Mouse (Mus musculus) layer of hippocampus, postnatal 25 days (tissue): Measurements from ENCODE around the gene Atp6v1e1. TPM values are rescaled to one million over a fixed set of nuclear protein-coding genes. Genes with fewer than 3 reads are reported as not detected.
"Not testable (repeated sequence)": the region's sequence is repeated elsewhere in the genome, so short reads cannot be mapped to it uniquely, and the experiment has no call there.

Source experiments
- DNase-seq, 2 experiments: peaks; one replicate each; pipeline ENCODE4 v3.0.0; 2022; ENCODE audit warnings: mixed read lengths in 2 of 2, low spot score in 1 of 2; ENCODE audit errors: extremely low spot score in 1 of 2
- total RNA-seq, 2 experiments: library from RNA; stranded (reverse); gene quantifications; 2 replicates each; pipeline ENCODE4 v1.2.3; 2021

Gene Atp6v1e1
- 100 to 1,000 TPM; 475 to 529 TPM for total RNA-seq

DNA sequence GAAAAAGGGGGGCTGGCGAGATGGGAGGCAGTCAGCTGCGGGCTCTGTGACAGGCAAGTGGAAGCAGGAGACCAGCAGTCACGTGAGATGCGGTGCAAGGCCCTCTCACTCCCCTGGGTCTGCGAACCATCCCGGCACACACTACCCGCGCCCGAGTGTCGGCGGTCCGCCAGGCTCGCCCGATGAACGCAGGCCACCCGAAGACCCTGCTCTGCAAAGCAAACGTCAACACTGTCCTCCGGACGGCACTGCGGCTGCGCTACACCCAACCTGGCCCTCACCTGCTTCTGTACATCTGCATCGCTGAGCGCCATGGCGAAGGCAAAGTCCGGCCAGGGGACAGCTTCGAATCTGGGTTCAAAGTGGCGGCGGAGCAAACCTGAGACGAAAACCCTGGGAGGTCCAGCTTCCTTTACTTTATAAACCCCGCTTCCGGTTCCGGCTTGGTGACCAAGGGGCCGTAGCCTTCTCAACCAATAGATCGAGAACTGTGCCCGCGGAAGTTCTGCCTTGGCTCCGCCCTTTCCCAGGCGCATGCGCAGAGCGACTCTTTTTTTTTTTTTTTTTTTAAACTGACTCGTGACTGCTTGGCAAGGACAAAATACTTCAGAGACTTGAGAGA, at the start of gene Atp6v1e1:
Gene Atp6v1e1 (minus strand): TSS at position 487 of the 622 bp plus-strand sequence.
- DNase-seq, result peak; percentile 73 to 74

DNA sequence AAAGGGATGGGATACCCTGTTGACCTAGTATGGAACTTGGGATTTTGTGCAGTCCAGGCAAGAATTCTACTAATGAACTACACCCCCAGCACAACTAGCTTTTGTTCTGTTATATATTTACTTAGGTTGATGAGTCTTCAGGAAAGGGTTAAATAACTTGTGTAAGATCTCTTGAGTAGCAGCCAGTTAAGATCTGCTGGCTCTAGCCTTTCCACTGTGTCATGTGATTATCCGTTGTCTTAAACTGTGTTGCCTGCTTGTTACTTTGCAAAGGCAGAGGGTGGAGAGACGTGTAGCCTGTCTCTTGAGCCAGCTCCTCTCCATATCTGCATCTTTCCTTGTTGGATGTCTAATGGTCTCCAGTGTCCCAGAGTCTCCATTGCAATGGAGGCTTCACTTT, 48.7 kb upstream of the Atp6v1e1 start:
- DNase-seq, result no peak

DNA sequence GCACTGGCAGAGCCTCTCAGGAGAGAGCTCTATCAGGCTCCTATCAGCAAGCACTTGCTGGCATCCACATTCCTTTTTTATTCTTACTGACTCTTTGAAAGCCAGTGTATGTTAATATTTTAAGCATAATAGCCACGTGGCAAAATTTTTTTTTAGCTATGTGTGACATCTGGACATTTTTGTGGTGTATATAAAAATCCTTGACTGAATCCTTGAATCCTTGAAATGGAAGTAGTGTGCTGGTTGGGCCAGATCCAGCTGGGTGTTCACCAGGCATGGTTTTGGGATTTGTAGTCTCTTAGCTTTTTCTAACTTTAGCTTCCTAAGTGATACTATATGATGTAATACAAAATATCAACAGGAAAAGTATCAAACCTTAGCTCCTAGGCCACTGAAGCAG, 46.2 kb upstream of the Atp6v1e1 start:
- DNase-seq, result no peak

DNA sequence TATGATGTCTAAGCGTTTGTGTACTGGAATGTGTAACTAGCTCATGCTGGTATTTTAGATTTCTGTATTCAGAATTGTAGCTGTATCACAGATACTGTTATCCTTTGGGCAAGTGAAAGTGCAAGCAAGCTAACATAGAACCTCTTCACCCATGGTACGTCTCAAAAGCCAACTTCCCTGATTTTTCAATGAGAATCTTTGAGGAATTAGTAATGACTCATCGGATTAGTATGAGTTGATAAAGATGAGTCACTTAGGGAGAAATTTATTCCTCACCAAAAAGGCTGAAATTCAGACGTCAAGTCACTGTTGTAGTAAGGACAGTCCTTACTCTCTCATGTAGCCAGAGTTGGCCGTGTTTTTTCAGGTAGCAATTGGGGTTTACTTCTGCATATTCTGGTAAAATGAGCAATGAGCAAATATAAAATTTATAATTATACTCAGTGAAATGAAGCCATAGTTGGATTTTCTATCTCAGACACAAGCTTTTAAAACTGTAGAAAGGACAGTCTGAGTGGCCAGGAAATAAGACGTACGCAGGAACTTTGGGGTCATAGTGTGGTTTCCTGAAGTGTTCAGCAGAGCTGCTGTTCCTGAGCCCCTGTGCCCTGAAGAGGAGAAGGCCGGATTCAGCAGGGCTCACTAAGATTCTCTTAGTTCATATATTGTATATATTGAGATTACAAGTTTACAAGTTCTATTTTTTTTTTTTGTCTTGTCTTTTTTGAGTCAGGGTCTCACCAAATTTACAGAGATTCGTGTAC, 43.6 kb upstream of the Atp6v1e1 start:
- no peak for DNase-seq

DNA sequence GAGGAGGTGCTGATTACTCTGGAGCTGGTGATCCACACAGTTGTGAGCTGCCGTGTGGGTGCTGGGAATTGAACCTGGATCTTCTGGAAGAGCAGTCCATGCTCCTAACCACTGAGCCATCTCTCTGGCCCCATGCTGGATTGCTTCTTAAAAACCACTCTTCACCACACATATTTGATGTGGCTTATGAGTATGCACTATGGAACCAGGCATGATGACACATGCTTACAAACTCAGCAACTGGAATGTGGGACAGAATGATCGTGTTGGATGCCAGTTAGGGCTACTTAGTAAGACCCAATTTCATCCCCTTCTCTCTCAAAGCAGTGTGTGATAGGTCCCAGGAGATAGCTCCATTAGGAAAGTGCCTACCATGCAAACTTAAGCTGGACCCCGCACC, 37.5 kb upstream of the Atp6v1e1 start:
- no peak for DNase-seq

DNA sequence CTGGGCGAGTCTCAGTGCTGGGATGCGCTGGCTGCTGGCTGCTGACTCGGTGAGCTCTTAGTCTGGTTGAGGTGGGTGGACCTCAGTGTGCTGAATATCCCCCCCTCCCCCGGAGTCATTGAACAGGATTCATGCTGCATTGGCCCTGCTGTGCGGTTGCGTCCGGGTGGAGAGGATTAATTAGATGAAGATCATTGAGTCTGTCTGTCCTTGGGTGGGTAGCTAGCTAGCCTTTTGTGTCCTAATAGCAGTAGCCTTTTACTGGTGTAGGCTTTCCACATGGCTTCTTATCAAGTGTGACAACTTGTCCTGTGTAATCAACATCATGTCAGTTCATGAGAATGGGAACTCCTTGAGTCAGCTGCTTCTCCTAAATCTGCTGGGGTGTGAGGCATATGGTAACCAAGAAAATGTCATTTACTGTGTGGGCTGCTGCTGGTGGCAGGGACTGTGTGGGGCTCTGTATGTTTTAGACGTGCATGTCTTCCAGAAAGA, 35.7 kb upstream of the Atp6v1e1 start:
- DNase-seq, result peak in 1 of 2 experiments; percentile 27

DNA sequence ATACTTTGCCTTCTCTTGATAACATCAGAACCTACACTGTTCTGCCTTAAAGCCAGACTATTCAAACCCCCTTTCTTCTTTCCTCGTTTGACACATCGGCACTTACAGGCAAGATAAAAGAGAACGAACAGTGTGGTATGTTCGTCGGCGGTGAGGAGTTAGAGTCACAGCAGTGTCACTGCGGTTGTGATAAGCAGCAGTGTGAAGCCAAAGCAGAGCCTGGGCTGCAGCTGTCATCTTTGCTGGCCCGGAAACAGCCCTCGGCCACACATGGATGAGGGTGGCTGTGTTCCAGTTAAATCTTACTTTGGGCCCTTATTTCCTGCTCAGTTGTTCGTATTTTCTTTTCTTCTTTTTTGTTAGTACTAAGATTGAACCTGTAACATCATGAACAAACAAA, 31.8 kb upstream of the Atp6v1e1 start:
- no peak for DNase-seq

DNA sequence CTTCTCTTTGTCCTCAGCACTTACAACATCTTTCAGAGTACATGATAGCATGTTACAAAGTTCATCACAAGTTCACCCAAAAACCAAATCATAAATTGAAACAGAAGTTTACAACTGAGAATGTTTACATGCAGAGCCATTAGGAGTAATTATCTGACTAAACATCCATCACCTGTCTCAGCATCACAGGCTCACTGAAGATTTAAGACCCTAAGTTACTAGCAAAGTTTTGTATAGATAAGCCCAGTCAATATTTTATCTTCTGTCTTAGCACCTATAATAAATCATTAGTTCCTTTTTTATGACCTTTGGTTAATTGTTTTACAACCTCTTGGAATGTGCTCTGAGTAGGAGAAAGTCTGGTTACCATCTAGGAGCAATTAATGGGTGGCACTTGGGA, 28.1 kb upstream of the Atp6v1e1 start:
- DNase-seq, result not testable (repeated sequence)

DNA sequence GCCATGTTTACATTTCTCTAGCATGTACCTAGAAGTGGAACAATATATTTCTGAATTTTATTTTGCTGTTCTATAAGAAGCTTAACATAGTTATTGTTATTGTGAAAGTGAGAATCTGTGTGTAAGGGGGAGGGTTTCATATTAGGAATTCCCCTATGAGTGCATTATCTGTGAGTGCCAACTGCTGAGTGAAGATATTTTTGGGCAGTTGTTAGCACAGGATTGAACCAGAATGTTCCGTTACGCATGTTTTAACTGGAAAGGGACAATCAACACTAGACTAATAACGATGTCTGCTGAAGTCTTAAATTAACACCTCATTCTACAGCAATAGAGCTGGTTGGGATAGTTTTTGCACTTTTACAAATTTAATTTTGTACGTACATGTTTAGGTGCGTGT, 19.2 kb upstream of the Atp6v1e1 start:
- no peak for DNase-seq

DNA sequence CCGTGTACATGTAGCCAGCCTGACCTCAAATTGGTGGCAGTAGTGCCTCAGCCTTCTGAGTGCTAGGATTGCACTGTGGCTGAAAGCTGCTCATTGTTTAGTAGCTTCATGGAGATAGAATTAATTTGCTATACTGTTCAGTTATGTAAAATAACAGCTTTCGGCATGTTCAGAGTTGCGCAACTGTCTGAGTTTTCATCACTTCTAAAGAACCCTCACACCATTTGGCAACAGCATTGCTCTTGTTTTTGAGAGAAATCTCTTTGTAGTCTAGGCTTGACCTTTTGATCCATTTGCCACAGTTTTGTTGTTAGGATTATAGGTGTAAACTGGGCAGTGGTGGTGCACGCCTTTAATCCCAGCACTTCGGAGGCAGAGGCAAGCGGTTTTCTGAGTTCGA, 17.7 kb upstream of the Atp6v1e1 start:
- DNase-seq, result no peak

DNA sequence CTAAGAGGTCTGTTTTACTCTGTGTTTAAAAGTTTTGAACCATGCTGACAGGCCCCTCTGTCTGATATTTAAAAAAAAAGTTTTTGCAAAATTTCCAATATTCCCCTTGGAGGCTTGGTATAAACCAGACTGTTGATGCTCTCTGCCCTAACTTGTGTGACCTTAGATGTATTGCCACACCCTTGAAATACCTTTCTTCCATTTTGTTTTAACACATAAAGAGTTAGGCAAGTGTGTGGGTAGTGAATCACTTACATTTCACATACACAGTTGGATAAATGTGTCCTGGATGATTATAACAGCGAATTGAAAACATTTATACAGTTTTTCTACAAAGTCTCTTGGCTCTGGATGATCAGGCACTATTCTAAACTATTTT, 14.5 kb upstream of the Atp6v1e1 start:
- DNase-seq, result no peak

DNA sequence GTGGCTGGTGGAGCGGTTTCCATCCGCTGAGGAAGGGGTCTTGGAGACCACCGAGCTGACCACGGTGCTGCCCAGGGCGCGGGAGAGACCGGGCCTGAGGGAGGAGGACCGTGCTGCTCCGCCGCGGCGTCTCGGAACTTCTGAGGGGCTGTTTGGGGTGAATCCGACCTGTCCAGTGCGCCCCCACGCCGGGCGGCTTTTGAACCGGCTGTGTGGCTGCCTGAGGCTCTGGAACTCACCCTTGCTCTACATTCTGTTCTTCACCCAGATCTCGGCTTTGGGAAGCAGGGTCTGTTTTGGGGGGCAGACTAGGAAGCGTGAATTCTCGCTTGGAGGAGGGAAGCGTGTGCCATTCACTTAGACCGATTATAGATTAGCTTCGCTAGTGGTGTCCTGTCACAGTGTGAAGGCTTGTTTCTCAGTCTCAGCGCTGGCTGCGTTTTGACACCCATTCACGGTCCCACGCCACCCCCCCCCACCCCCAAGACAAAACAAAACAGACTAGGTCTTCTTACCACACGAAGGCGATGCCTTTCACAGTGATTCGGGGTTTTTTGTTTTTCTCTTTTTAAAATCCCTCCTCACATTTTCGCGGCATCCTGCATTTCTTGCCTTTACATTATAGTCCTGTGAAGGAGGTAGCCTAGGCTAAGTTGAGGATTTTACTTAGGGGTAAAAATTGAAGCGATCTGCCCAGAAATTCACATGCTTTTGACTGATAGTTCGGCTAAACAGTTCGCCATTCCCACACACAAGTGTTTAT, 14.0 kb upstream of the Atp6v1e1 start:
- DNase-seq, result no peak

DNA sequence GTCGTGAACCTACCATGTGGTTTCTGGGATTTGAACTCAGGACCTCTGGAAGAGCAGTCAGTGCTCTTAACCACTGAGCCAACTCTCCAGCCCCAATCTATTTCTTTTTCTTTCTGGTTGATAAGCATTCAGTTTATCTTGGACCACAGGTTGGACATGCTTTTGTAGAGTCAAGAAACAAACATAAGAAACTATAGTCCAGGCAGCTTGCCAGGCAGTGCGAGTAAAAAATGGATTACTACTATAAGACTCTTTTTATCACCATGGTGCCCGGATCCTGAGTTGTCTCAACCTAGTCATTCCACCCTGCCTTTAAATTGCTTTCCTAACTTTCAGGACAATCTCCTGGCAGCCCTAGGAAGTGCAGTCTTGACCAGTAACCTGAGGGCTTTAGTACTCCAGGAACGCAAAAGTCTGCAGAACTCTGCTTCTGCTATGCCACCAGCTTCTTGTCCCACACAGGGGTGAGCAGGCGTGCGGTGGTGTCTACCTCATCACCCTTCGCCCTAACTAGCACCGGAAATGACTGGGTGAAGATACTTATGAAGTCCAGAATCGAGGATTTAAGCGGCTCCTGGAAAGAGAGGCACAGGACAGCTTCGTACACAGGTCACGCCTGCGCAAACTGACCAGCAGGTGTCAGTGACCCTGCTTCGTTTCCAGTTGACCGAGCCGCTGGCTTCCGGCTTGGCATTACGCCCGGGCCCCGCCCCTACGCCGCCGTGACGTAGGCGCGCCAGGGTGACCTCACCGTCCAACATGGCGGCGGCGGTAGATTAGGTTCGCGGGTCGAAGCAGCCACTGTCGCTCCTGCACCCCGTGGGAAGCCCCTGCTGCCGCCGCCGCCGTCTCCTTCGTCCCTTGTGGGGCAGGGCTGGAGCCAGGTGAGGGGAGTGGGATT, 13.1 kb upstream of the Atp6v1e1 start, which contains the start of gene Bcl2l13:
Gene Bcl2l13 (plus strand): TSS at position 739 of the 901 bp plus-strand sequence.
- DNase-seq, result peak; percentile 96 to 97

DNA sequence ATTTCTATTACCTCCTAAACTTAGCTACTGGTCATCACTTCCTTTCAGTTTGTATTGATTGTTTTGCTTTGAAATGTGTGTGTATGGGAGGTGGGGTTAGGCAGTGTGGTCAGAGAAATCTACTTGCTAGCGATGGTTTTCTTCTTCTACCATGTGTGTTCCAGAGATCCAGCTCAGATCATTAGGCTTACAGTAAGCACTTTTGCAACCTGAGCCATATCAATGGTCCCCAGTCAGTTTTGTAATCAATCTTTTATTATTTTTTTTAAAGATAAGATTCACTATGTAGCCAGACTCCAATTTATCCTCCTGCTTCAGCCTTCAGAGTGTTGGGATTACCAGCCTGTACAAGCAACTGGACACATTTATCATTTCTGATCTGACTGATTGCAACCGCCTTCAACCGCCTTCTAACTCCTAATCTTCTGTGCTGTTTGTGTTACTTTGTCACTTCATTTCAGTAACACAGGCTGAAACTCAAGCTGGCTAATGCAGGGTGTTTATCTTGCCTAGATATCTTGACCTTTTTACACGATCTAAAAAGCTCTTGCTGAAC, 12.3 kb upstream of the Atp6v1e1 start:
- no peak for DNase-seq

DNA sequence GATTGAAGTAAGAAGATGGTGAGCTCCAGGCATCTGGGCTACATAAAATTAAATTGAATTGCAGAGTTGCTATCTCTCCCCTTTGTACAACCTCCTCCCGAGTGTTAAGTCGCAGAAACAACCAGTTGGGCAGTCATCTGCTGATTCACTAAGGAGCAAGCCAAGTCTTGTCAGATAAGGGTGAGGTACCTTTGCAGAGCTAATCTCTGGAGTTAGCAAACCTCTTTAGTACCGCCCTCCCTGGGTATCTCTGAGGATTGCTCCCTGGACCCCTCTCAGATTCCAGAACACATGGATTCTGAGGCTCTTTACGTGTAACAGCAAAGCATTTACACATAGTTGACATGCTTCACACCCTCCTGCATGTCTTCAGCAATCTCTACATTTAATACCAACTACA, 9.5 kb upstream of the Atp6v1e1 start:
- DNase-seq, result no peak

DNA sequence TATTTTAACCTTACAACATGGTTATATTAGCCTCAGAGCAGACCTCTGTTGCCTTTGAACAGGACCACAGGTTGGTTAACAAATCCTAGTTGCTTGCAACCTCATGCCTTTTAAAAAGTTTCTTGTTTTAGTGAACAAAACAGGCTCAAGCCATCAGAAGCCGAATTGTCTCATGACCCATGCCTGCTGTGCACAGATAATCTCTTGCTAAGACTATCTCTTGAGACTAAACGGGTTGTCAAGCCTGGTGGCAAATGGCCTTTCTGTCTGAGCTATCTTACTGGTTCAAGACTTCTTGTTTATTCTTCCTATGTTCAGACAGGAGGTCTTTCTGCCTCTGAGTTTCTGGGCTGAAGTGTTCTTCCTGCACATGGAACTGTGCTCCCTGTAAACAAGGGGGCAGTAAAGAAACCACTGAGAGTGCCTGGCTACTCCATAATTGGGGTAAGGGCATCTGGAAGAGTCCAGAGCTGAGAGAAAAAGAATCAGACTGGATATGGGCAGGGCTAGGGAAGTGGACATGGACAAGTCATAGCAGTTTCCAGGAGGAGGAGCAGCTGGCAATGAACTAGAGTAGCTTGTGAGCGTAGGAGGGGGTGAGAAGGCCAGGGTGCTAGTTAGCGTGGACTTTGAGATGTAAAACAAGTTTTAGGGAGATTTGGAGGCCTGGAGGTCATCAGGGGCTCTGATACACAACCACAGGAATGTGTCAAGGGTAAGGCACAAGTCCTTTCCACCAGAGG, 8.4 kb upstream of the Atp6v1e1 start:
- DNase-seq, result no peak

DNA sequence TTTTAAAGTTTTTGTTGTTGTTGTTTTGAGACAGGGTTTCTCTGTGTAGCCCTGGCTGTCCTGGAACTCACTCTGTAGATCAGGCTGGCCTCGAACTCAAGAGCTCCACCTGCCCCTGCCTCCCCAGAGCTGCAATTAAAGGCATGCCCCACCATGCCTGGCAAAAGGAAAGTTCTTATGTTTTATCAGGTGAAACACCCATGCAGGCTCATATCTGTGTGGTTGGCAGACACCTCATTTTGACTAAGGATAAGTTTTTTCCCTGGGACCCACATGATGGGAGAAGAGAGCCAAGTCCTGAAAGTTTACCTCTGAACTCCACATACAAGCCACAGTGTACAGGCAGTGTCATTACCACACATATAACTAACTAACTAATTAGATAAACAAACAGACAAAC, 7.5 kb upstream of the Atp6v1e1 start:
- DNase-seq, result no peak

DNA sequence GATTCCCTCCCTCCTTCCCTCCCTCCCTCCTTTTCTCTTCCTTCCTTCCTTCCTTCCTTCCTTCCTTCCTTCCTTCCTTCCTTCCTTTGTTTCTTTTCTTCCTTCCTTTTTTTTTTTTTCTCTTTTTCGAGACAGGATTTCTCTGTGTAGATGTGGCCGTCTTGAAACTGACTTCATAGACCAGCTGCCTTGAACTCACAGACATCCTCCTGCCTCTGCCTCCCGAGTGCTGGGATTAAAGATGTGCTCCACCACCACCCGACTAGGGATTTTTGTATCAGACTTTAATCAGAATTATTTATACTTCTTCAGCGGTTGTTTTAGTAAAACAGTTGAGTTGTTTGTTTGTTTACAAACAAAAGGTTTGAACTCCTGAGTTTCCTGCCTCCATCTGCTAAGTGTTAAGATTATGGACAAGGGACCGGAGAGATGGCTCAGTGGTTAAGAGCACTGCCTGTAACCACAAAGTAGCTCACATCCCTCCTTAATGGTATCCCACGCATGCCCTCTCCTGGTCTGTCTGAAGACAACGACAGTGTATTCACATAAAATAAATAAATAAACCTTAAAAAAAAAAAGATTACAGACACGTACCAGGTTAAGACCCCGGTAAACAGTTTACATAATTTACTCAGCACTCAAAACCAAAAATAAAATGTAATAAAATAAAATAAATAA, 483 bp upstream of the Atp6v1e1 start:
- DNase-seq, result no peak

DNA sequence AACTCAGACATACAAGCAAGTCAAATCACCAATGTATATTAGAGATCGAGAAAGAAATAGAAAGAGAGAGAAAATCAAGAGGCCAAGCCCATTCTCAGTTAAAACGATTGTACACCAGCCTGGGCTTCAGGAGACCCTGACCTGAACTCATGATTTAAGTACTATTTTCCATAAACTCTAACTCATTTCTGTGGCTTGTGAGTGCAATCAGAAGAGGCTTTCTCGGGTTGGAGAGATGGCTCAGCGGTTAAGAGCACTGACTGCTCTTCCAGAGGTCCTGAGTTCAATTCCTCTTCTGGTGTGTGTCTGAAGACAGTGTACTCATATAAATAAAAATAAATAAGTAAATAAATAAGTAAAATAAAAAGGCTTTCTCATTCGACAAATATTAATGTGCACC, 878 bp downstream of the Atp6v1e1 start:
- no peak for DNase-seq
